Mouse (Mus musculus): ENCODE results near the gene Tmem217. TPM values are rescaled to one million over a fixed set of nuclear protein-coding genes. Genes with fewer than 3 reads are reported as not detected.
"Not testable (repeated sequence)": the region's sequence is repeated elsewhere in the genome, so short reads cannot be mapped to it uniquely, and the experiment has no call there.

The Tmem217 gene
- polyA plus RNA-seq, 1 experiment from 2014 or later = 0.51 TPM

DNA sequence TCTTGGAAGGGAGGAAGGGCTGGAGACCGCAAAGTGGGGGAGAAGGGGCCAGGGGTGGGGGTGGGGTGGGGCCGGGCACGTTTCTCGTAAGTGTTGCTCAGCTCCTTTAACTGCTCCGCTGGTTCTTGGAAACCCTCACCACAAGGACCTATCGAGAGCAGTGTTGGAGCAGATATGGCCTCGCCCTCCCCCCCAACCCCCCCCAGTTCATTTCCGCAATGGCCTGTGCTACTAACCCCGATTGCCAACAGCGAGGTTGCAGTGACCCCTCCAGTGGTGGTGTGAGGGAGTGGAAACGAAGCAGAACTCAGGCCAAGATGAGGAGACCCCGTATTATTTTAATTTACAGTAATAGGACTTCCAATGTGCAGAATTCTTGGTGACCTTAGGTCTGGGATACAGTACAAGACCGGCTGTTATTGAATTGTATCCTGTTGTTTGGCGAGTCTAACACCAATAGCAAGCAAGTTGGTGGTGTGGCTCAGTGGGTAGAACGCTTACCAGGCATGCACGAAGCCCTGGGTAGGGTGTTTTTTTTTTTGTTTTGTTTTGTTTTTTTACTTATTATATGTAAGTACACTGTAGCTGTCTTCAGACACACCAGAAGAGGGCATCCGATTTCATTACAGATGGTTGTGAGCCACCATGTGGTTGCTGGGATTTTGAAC, 51.2 kb downstream of the Tmem217 start:
- no peaks in the 10 kb centered on the region for H3K4me1 ChIP-seq (ENCODE audit: control insufficient read depth, insufficient read depth, low read length)
- 83% methylated on average over 17 of the region's 17 CpGs for WGBS
- H3K9ac ChIP-seq (ENCODE audit: low read length) = no peak overlapping the region
- H3K4me3 ChIP-seq (ENCODE audit: low read depth, low read length) = no peak overlapping the region
- no peaks in the 10 kb centered on the region for H3K27me3 ChIP-seq (ENCODE audit: control insufficient read depth, insufficient read depth, low read length)
- H3K36me3 ChIP-seq (ENCODE audit: control insufficient read depth, insufficient read depth, low read length) = no peaks in the 10 kb centered on the region
- no peak overlapping the region for H3K27ac ChIP-seq (ENCODE audit: low read depth, low read length)
- no peak for ATAC-seq (ENCODE audit: low FRiP score)
- DNase-seq (ENCODE audit: low spot score, missing footprints) = no peak
- H3K4me2 ChIP-seq = no peak overlapping the region
- H3K9me3 ChIP-seq (ENCODE audit: control insufficient read depth, low read length) = no peaks in the 10 kb centered on the region

DNA sequence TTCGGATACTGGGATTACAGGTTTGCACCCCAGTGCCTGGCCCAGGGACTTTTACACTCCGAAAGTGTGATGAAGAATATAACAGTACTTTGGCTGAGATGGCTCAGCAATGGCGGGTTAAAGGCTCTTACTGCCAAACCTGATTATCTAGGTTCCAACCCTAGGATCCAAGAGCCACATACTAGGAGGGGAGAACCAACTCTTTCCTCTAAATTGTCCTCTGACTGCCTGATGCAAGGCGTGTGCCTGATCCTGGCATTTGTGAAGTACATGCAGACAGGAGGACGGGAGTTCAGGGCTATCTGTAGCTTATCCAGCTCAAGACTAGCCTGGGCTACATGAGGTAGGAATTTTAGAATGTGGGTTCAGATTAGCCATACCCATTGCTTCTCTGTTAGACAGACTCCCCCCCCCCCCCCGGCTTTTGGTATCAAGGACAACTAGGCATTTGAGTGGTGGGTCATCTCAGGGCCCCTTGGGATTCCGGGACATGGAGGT, 51.9 kb downstream of the Tmem217 start:
- Histone ChIP-seq H3K27me3 (ENCODE audit: control insufficient read depth, insufficient read depth, low read length) (no peaks in the 10 kb centered on the region), H3K4me1 (ENCODE audit: control insufficient read depth, insufficient read depth, low read length) (no peaks in the 10 kb centered on the region), H3K4me2 (no peak overlapping the region), H3K36me3 (ENCODE audit: control insufficient read depth, insufficient read depth, low read length) (no peaks in the 10 kb centered on the region), H3K27ac (ENCODE audit: low read depth, low read length) (no peak overlapping the region), H3K9ac (ENCODE audit: low read length) (no peak overlapping the region), H3K9me3 (ENCODE audit: control insufficient read depth, low read length) (no peaks in the 10 kb centered on the region), H3K4me3 (ENCODE audit: low read depth, low read length) (no peak overlapping the region)
- no peak for ATAC-seq (ENCODE audit: low FRiP score)
- DNase-seq (ENCODE audit: low spot score, missing footprints) = no peak
- WGBS = 76% methylated on average over 7 of the region's 7 CpGs

- ATAC-seq (ENCODE audit: low FRiP score) = no peak
- Histone ChIP-seq H3K4me1 (ENCODE audit: control insufficient read depth, insufficient read depth, low read length) (no peaks in the 10 kb centered on the region), H3K4me3 (ENCODE audit: low read depth, low read length) (no peak overlapping the region), H3K9ac (ENCODE audit: low read length) (no peak overlapping the region), H3K27ac (ENCODE audit: low read depth, low read length) (no peak overlapping the region), H3K36me3 (ENCODE audit: control insufficient read depth, insufficient read depth, low read length) (no peaks in the 10 kb centered on the region), H3K4me2 (no peak overlapping the region), H3K27me3 (ENCODE audit: control insufficient read depth, insufficient read depth, low read length) (no peaks in the 10 kb centered on the region), H3K9me3 (ENCODE audit: control insufficient read depth, low read length) (no peaks in the 10 kb centered on the region)
- DNase-seq (ENCODE audit: low spot score, missing footprints) = no peak
- WGBS = 76% methylated on average over 6 of the region's 6 CpGs
These were observed 52.7 kb downstream of the Tmem217 start for GRCm38 (mm10) chr17:29499511-29499910.

GRCm38 (mm10) chr17:29498952-29499351, 53.2 kb downstream of the Tmem217 start:
- H3K4me1 ChIP-seq (ENCODE audit: control insufficient read depth, insufficient read depth, low read length); H3K27me3 ChIP-seq (ENCODE audit: control insufficient read depth, insufficient read depth, low read length); H3K27ac ChIP-seq (ENCODE audit: low read depth, low read length); H3K9me3 ChIP-seq (ENCODE audit: control insufficient read depth, low read length); DNase-seq (ENCODE audit: low spot score, missing footprints); ATAC-seq (ENCODE audit: low FRiP score); H3K4me3 ChIP-seq (ENCODE audit: low read depth, low read length); H3K9ac ChIP-seq (ENCODE audit: low read length); H3K36me3 ChIP-seq (ENCODE audit: control insufficient read depth, insufficient read depth, low read length); H3K4me2 ChIP-seq: not testable (repeated sequence)
- 65% methylated on average over 2 of the region's 2 CpGs for WGBS

DNA sequence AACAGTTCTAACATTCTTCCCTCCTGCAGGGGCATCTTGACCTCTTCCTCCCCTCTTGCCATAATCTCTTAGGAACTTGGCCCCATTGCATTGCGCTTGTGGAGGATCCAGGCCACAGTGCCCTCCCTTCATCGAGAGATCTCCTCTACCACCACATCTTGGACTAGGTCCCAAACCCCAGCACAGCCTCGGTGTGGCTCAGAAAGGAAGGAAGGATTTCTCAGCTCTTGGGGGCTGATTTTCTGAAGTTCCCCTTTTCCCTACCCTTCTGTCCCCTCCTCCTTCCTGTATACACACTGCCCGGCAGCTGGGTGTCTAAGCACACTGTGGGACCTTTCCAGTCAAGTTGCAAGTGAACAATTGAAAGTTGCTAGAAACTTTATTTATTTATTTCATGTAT, 54.2 kb downstream of the Tmem217 start:
- Histone ChIP-seq H3K4me3 (ENCODE audit: low read depth, low read length) (no peak overlapping the region), H3K9me3 (ENCODE audit: control insufficient read depth, low read length) (no peaks in the 10 kb centered on the region), H3K4me2 (no peak overlapping the region), H3K9ac (ENCODE audit: low read length) (no peak overlapping the region), H3K27ac (ENCODE audit: low read depth, low read length) (no peak overlapping the region), H3K36me3 (ENCODE audit: control insufficient read depth, insufficient read depth, low read length) (peaks cover 6% of the 10 kb centered on the region; the same call in 1 of the 2 replicates), H3K4me1 (ENCODE audit: control insufficient read depth, insufficient read depth, low read length) (peaks cover 3% of the 10 kb centered on the region), H3K27me3 (ENCODE audit: control insufficient read depth, insufficient read depth, low read length) (no peaks in the 10 kb centered on the region)
- ATAC-seq (ENCODE audit: low FRiP score) (no peak), DNase-seq (ENCODE audit: low spot score, missing footprints) (no peak)
- WGBS = 55% methylated on average over 4 of the region's 4 CpGs

DNA sequence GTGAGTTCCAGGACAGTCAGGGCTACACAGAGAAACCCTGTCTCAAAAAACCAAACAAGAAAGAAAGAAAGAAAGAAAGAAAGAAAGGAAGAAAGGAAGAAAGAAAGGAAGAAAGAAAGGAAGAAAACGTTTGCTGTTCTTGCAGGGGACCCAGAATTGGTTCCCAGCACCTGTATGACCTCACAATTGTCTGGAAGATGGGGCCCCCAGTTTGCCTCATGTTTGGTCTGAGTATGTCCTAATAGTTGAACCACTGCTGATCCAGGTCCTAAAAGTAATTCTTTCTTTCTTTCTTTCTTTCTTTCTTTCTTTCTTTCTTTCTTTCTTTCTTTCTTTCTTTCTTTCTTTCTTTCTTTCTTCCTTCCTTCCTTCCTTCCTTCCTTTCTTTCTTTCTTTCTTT, 54.7 kb downstream of the Tmem217 start:
- H3K4me2 ChIP-seq; ATAC-seq (ENCODE audit: low FRiP score); DNase-seq (ENCODE audit: low spot score, missing footprints); H3K9me3 ChIP-seq (ENCODE audit: control insufficient read depth, low read length); H3K27ac ChIP-seq (ENCODE audit: low read depth, low read length); H3K27me3 ChIP-seq (ENCODE audit: control insufficient read depth, insufficient read depth, low read length); H3K4me1 ChIP-seq (ENCODE audit: control insufficient read depth, insufficient read depth, low read length); H3K4me3 ChIP-seq (ENCODE audit: low read depth, low read length); H3K9ac ChIP-seq (ENCODE audit: low read length); H3K36me3 ChIP-seq (ENCODE audit: control insufficient read depth, insufficient read depth, low read length): not testable (repeated sequence)
- 57% methylated on average over 1 of the region's 1 CpGs for WGBS

- Histone ChIP-seq H3K9me3 (ENCODE audit: control insufficient read depth, low read length) (no peaks in the 10 kb centered on the region), H3K4me2 (no peak overlapping the region), H3K4me3 (ENCODE audit: low read depth, low read length) (no peak overlapping the region), H3K27ac (ENCODE audit: low read depth, low read length) (no peak overlapping the region), H3K4me1 (ENCODE audit: control insufficient read depth, insufficient read depth, low read length) (peaks cover 6% of the 10 kb centered on the region), H3K9ac (ENCODE audit: low read length) (no peak overlapping the region), H3K27me3 (ENCODE audit: control insufficient read depth, insufficient read depth, low read length) (no peaks in the 10 kb centered on the region), H3K36me3 (ENCODE audit: control insufficient read depth, insufficient read depth, low read length) (peaks cover 6% of the 10 kb centered on the region; the same call in 1 of the 2 replicates)
- DNase-seq (ENCODE audit: low spot score, missing footprints) (no peak), ATAC-seq (ENCODE audit: low FRiP score) (no peak)
- WGBS = 89% methylated on average over 3 of the region's 3 CpGs
These were observed 55.2 kb downstream of the Tmem217 start for GRCm38 (mm10) chr17:29497071-29497354.

DNA sequence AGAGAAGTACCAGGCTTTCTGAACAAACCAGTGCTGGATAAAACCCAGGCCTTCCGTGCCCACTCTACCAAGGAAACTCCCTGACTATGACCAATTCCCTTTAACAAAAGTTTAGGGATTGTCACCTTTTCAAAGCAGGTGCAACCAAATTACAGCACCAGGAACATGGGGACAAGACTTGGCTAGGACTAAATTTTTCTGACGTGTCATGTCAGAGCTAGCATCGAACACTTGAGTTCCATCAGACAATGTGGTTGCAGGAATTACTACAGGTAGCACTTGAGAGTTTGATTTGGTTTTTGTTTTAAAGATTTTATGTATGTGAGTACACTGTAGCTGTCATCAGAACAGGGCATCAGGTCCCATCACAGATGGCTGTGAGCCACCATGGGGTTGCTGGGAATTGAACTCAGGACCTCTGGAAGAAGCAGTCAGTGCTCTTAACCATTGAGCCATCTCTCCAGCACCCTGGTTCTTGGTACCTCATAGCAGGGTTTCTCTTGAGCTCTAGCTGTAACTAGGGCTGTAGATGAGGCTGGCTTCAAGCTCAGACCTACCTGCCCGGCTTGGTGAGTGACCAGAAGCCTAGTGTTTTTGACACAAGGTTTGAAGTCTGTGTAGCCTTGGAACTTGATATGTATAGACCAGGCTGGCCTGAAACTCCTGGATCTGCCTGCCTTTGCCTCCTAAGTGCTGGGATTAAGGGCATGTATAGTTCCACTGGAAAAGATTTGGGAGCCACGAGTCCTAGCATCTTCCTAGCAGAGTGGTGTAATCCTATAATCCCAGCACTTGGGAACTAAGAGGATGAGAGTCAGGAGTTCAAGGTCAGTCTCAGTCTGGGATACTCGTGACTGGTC, 55.7 kb downstream of the Tmem217 start:
- Histone ChIP-seq H3K27ac (ENCODE audit: low read depth, low read length) (no peak overlapping the region), H3K4me3 (ENCODE audit: low read depth, low read length) (no peak overlapping the region), H3K9ac (ENCODE audit: low read length) (no peak overlapping the region), H3K27me3 (ENCODE audit: control insufficient read depth, insufficient read depth, low read length) (no peaks in the 10 kb centered on the region), H3K4me2 (no peak overlapping the region), H3K36me3 (ENCODE audit: control insufficient read depth, insufficient read depth, low read length) (peaks cover 6% of the 10 kb centered on the region; the same call in 1 of the 2 replicates), H3K9me3 (ENCODE audit: control insufficient read depth, low read length) (no peaks in the 10 kb centered on the region), H3K4me1 (ENCODE audit: control insufficient read depth, insufficient read depth, low read length) (peaks cover 6% of the 10 kb centered on the region)
- no peak for DNase-seq (ENCODE audit: low spot score, missing footprints)
- ATAC-seq (ENCODE audit: low FRiP score) = no peak
- WGBS = 77% methylated on average over 6 of the region's 6 CpGs

DNA sequence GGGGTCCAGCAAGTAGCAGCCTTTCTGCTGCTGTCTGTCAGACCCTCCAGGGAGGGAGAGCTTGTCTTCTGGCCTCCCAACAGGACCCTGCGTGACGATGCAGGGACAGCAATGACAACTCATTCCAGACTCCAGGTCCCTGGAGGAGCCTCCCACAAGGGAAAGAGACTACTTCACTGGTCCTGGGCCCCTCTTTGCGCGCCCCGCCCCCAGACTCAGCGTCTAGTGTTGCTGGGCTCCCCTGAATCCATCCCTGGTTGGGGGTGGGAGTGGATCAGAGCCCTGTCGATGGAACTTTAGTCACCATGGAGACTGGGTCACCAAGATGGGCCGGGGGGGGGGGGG, 57.5 kb downstream of the Tmem217 start:
- Histone ChIP-seq H3K4me2 (no peak overlapping the region), H3K36me3 (ENCODE audit: control insufficient read depth, insufficient read depth, low read length) (peaks cover 6% of the 10 kb centered on the region; the same call in 1 of the 2 replicates), H3K9me3 (ENCODE audit: control insufficient read depth, low read length) (no peaks in the 10 kb centered on the region), H3K9ac (ENCODE audit: low read length) (no peak overlapping the region), H3K4me1 (ENCODE audit: control insufficient read depth, insufficient read depth, low read length) (peaks cover 6% of the 10 kb centered on the region), H3K4me3 (ENCODE audit: low read depth, low read length) (no peak overlapping the region), H3K27ac (ENCODE audit: low read depth, low read length) (no peak overlapping the region), H3K27me3 (ENCODE audit: control insufficient read depth, insufficient read depth, low read length) (no peaks in the 10 kb centered on the region)
- WGBS = 44% methylated on average over 7 of the region's 8 CpGs
- ATAC-seq (ENCODE audit: low FRiP score) (no peak), DNase-seq (ENCODE audit: low spot score, missing footprints) (no peak)

Measured in midbrain, embryonic 11.5 days (tissue).